Mouse (Mus musculus): ENCODE data around the gene Rara.

DNA sequence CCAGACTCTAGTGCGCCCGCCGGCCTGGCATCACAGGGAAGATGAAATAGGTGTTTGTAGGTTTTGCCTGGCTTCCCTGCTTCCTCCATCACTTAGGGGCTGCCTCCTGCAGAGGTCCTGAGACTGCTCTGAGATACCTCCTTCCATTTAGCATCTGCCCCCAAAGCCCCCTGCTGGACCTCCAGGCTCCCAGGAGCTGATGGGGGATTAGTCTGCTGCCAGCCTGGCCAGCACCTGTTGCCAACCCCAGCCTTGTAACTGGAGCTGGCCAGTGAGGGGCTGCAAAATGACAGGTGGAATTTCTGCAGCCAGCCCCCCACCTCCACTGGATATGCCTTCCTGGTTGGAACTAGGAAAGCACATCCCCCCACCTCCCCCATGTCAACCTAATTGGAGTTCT is 13.2 kb downstream of the Rara start:
- TF ChIP-seq CTCF (IDR thresholded peaks at IDR 0.05; ENCODE audit: control insufficient read depth, insufficient read depth, low read length) (no peak), POLR2A (IDR thresholded peaks at IDR 0.05; ENCODE audit: borderline replicate concordance, control insufficient read depth, low read depth, low read length) (no peak)
